Mouse (Mus musculus): ENCODE results near the gene Sox5. TPM values are rescaled to one million over a fixed set of nuclear protein-coding genes. Genes with fewer than 3 reads are reported as not detected.

Gene Sox5
- polyA plus RNA-seq, 1 experiment from 2014 or later: 25.8 TPM

DNA sequence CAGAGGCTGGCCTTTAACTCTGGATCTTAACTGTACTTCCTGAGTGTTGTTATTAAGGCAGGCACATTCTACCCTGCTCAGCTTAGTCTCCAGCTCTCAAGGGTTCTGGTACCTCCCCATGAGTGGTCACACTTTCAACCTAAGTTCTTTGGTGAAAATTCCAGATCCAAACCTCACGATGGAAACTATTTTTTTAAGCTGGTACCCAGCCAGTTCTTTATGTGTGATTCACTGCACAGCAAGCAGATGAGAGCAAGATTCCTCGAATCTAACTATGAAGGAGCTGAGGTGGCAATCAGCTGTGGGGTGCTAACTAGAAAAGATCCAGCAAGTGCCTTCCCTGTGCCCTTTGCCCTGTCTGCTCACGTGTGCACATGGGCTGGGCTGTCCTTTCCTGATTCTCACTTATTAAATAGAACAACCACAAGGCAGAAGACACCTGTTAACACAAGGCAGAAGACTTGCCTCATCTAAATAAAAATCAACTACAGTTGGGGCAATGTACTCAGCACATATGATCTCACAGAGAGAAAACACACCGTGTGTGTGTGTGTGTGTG lies 118.2 kb downstream of the Sox5 start:
- Histone ChIP-seq H3K9ac (ENCODE audit: low read length) (no peak overlapping the region), H3K36me3 (ENCODE audit: control insufficient read depth, insufficient read depth, low read length) (no peaks in the 10 kb centered on the region), H3K9me3 (replicated peaks; ENCODE audit: control insufficient read depth, low read length) (peaks cover 4% of the 10 kb centered on the region; the same call in 1 of the 2 replicates), H3K4me3 (replicated peaks; ENCODE audit: low read length) (no peak overlapping the region), H3K4me2 (ENCODE audit: low read depth, low read length) (no peak overlapping the region), H3K4me1 (ENCODE audit: control insufficient read depth, insufficient read depth, low read length) (no peaks in the 10 kb centered on the region; the same call in 1 of the 2 replicates), H3K27ac (ENCODE audit: low read length) (no peak overlapping the region), H3K27me3 (ENCODE audit: control insufficient read depth, insufficient read depth, low read length) (no peaks in the 10 kb centered on the region)
- ATAC-seq (ENCODE audit: insufficient read depth, low FRiP score): no peak
- 62% methylated on average over 4 of the region's 4 CpGs for WGBS

DNA sequence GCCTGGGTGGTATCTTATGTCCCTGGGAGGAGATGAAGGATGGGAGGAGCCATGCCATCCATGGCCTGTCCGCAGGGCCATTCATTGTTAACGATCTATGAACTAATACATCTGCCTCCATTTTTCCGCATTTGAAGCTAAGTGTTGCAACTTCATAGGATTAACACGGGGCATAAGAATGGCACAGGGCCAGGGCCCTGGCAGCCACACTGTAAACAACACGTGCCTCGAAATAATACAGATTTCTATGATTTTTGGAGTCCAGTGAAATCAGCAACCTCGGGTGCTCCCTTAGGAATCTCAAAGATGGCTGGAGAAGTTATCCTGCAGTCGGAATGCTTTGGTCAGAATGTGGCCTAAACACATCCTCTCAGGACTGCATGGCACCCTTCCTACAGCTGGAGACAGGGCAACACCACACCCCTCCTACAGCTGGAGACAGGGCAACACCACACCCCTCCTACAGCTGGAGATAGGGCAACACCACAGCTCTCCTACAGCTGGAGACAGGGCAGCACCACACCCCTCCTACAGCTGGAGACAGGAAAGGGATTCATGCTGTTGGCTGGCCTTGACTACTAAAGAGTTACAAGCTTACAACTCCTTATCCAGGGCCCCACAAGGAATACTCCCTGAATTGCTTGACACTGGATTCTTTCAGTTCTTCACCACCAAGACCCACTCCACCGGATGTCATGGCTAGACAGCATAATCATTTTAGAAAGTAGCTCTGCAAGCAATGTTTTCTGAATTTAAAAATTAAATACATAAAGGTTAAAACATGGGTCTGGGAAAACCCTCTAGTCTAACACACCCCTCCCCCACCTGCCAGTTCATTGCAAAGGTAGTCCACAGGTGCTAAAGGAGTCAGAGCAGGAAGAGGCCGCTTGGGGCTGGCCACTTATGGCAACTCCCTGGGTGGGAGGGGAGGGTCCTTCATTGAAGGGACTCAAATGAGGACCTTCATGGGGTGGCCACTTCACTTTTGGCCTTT lies 122.4 kb downstream of the Sox5 start:
- no peak overlapping the region for H3K9ac ChIP-seq (ENCODE audit: low read length)
- H3K36me3 ChIP-seq (ENCODE audit: control insufficient read depth, insufficient read depth, low read length): no peaks in the 10 kb centered on the region
- no peak overlapping the region for H3K4me3 ChIP-seq (replicated peaks; ENCODE audit: low read length)
- no peak overlapping the region for H3K4me2 ChIP-seq (ENCODE audit: low read depth, low read length)
- no peak overlapping the region for H3K27ac ChIP-seq (ENCODE audit: low read length)
- no peaks in the 10 kb centered on the region for H3K27me3 ChIP-seq (ENCODE audit: control insufficient read depth, insufficient read depth, low read length)
- H3K4me1 ChIP-seq (ENCODE audit: control insufficient read depth, insufficient read depth, low read length): no peaks in the 10 kb centered on the region; the same call in 1 of the 2 replicates
- ATAC-seq (ENCODE audit: insufficient read depth, low FRiP score): peak; percentile 25; the same call in 1 of the 2 replicates
- WGBS: 71% methylated on average over 10 of the region's 10 CpGs
- no peaks in the 10 kb centered on the region for H3K9me3 ChIP-seq (replicated peaks; ENCODE audit: control insufficient read depth, low read length)

DNA sequence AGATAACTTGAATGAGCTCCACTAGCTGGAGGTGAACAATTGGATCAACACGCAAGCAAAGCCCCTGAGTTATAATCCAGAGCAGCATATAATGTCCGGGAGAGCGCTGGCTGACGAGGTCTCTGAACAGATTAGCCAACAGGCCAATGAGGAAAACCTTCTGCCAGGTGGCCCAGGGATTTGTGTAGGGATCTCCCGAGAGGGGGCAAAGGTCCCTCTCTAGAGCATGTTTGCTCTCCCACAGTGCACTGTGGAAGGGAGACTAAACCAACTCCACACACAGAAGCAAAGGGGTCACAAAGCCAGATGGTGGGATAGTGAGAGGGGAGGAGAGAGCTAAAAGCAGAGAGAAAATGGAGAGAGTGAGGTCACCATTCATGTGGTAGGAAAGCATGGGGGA lies 128.9 kb downstream of the Sox5 start:
- Histone ChIP-seq H3K27me3 (ENCODE audit: control insufficient read depth, insufficient read depth, low read length) (no peaks in the 10 kb centered on the region), H3K9ac (ENCODE audit: low read length) (no peak overlapping the region), H3K4me3 (replicated peaks; ENCODE audit: low read length) (no peak overlapping the region), H3K9me3 (replicated peaks; ENCODE audit: control insufficient read depth, low read length) (no peaks in the 10 kb centered on the region), H3K27ac (ENCODE audit: low read length) (no peak overlapping the region), H3K4me2 (ENCODE audit: low read depth, low read length) (no peak overlapping the region), H3K36me3 (ENCODE audit: control insufficient read depth, insufficient read depth, low read length) (no peaks in the 10 kb centered on the region), H3K4me1 (ENCODE audit: control insufficient read depth, insufficient read depth, low read length) (peaks cover 9% of the 10 kb centered on the region)
- ATAC-seq (ENCODE audit: insufficient read depth, low FRiP score): no peak
- 63% methylated on average over 5 of the region's 5 CpGs for WGBS

DNA sequence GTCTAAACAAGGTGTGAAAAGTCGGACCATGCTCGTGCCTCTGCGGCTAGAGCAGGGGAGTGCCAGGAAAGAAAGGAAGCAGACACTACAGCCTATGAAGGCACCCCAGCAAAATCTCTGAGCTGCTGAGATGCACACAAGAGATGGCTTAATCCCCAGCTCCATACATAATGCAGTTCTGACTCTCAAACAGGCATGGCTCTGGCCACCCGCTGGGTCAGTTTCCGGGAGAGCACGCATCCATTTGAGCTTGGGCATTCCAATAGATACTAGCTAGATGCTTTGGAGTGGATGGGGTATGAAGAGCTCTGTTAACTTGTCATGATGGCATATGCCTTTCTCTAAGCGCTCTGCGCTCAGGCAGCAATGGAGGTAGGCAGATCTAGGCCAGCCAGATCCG lies 132.9 kb downstream of the Sox5 start:
- H3K4me2 ChIP-seq (ENCODE audit: low read depth, low read length): no peak overlapping the region
- H3K27ac ChIP-seq (ENCODE audit: low read length): no peak overlapping the region

DNA sequence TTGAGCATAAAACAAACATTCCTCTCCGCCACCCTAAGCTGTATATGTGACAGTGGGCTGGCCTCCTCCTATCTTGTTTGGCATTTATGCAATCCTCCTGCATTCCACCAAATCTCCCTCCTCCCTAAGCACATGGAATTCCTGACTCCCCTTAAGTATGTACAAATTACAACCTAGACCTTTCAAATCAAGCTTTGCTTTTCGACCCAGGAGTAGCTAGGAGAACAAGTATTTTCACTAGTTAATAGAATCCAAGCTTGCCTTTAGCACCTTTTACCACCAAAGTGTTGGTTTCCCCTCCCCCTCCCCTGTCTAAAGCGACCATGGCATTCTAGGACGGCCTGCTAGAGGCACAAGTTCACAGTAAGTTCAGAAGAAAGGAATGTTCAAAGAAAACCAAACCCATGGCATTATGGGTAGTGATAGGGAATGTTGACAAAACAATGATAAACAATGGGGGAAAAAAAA lies 133.6 kb downstream of the Sox5 start:
- H3K27me3 ChIP-seq (ENCODE audit: control insufficient read depth, insufficient read depth, low read length): no peaks in the 10 kb centered on the region
- H3K4me2 ChIP-seq (ENCODE audit: low read depth, low read length): no peak overlapping the region
- 16% methylated on average over 4 of the region's 4 CpGs for WGBS
- no peaks in the 10 kb centered on the region for H3K9me3 ChIP-seq (replicated peaks; ENCODE audit: control insufficient read depth, low read length)
- no peak overlapping the region for H3K9ac ChIP-seq (ENCODE audit: low read length)
- H3K4me3 ChIP-seq (replicated peaks; ENCODE audit: low read length): no peak overlapping the region
- H3K36me3 ChIP-seq (ENCODE audit: control insufficient read depth, insufficient read depth, low read length): no peaks in the 10 kb centered on the region
- no peak for ATAC-seq (ENCODE audit: insufficient read depth, low FRiP score)
- H3K27ac ChIP-seq (ENCODE audit: low read length): no peak overlapping the region
- peaks cover 15% of the 10 kb centered on the region for H3K4me1 ChIP-seq (ENCODE audit: control insufficient read depth, insufficient read depth, low read length)

More for the DNA sequence above, 132.9 kb downstream of the Sox5 start:
- ATAC-seq (ENCODE audit: insufficient read depth, low FRiP score): no peak
- Histone ChIP-seq H3K9me3 (replicated peaks; ENCODE audit: control insufficient read depth, low read length) (no peaks in the 10 kb centered on the region), H3K4me3 (replicated peaks; ENCODE audit: low read length) (no peak overlapping the region), H3K36me3 (ENCODE audit: control insufficient read depth, insufficient read depth, low read length) (no peaks in the 10 kb centered on the region), H3K9ac (ENCODE audit: low read length) (no peak overlapping the region; the same call in 1 of the 2 replicates), H3K27me3 (ENCODE audit: control insufficient read depth, insufficient read depth, low read length) (no peaks in the 10 kb centered on the region), H3K4me1 (ENCODE audit: control insufficient read depth, insufficient read depth, low read length) (peaks cover 14% of the 10 kb centered on the region)
- 57% methylated on average over 9 of the region's 9 CpGs for WGBS

DNA sequence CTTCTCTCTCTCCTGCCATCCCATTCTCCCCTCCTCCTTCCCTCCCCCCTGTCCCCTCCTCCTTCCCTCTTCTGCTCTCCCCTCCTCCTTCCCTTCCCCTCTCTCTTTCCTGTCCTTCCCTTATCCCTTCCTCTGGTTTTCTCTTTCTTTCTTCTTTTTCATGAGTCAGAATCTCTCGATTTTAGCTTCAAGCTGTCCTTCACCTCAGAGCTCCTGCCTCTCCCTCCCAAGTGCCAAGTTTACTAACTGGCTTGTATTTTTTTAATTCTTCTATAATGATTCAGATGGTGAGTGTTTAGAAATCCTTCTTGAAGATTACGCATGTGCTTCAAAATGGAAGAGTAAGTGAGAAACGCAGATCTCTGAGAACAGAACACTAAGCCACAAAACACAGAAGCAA lies 135.4 kb downstream of the Sox5 start:
- no peak overlapping the region for H3K4me3 ChIP-seq (replicated peaks; ENCODE audit: low read length)
- no peaks in the 10 kb centered on the region for H3K9me3 ChIP-seq (replicated peaks; ENCODE audit: control insufficient read depth, low read length)
- no peak overlapping the region for H3K9ac ChIP-seq (ENCODE audit: low read length)
- ATAC-seq (ENCODE audit: insufficient read depth, low FRiP score): no peak
- no peaks in the 10 kb centered on the region for H3K36me3 ChIP-seq (ENCODE audit: control insufficient read depth, insufficient read depth, low read length)
- H3K27ac ChIP-seq (ENCODE audit: low read length): no peak overlapping the region
- no peak overlapping the region for H3K4me2 ChIP-seq (ENCODE audit: low read depth, low read length)
- peaks cover 15% of the 10 kb centered on the region for H3K4me1 ChIP-seq (ENCODE audit: control insufficient read depth, insufficient read depth, low read length)
- no peaks in the 10 kb centered on the region for H3K27me3 ChIP-seq (ENCODE audit: control insufficient read depth, insufficient read depth, low read length)
- WGBS: 81% methylated on average over 3 of the region's 3 CpGs

DNA sequence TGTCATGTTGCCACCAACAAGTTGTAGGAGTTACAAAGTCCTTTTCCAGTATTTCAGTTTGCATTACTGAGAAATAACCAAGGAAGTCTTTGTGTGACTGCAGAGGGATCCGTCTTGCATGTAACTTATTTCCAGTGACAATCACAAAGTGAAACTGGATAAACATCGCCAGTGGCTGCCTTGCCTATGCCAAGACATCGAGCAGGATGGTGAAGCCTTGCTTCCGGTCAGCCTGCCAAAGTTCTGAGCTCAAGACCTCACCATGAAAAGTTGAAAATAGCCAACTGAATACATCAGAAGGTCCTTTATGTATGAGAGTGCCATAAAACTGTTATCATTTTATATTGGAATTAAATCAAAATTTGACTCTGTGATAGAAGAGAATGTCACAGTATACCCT lies 136.0 kb downstream of the Sox5 start:
- Histone ChIP-seq H3K4me3 (replicated peaks; ENCODE audit: low read length) (no peak overlapping the region), H3K9ac (ENCODE audit: low read length) (no peak overlapping the region), H3K4me1 (ENCODE audit: control insufficient read depth, insufficient read depth, low read length) (peaks cover 15% of the 10 kb centered on the region), H3K36me3 (ENCODE audit: control insufficient read depth, insufficient read depth, low read length) (no peaks in the 10 kb centered on the region), H3K27ac (ENCODE audit: low read length) (no peak overlapping the region), H3K9me3 (replicated peaks; ENCODE audit: control insufficient read depth, low read length) (no peaks in the 10 kb centered on the region), H3K27me3 (ENCODE audit: control insufficient read depth, insufficient read depth, low read length) (no peaks in the 10 kb centered on the region), H3K4me2 (ENCODE audit: low read depth, low read length) (no peak overlapping the region)
- WGBS: 85% methylated on average over 4 of the region's 4 CpGs
- ATAC-seq (ENCODE audit: insufficient read depth, low FRiP score): no peak

DNA sequence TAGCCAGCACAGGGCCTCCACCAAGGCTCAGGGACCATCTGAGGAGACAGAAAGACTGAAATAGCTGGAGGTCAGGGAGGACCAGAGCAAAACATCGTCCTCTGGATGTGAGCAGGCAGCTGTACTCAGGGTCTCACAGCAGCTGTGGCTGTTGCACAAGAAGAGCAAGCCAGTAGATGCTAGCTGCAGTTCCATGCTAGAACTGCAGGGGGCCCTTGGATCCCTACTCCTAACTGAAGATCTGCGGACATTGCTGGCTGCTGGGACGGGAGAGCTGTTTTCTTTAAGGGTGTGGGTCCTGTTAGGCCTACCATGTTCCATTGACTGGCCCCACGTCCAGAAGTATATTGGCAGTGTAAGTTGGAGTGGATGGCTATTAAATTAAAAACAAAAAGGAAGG lies 137.1 kb downstream of the Sox5 start:
- Histone ChIP-seq H3K9me3 (replicated peaks; ENCODE audit: control insufficient read depth, low read length) (no peaks in the 10 kb centered on the region), H3K4me1 (ENCODE audit: control insufficient read depth, insufficient read depth, low read length) (peaks cover 15% of the 10 kb centered on the region), H3K27me3 (ENCODE audit: control insufficient read depth, insufficient read depth, low read length) (no peaks in the 10 kb centered on the region), H3K36me3 (ENCODE audit: control insufficient read depth, insufficient read depth, low read length) (no peaks in the 10 kb centered on the region), H3K9ac (ENCODE audit: low read length) (no peak overlapping the region), H3K4me3 (replicated peaks; ENCODE audit: low read length) (no peak overlapping the region), H3K4me2 (ENCODE audit: low read depth, low read length) (no peak overlapping the region), H3K27ac (ENCODE audit: low read length) (no peak overlapping the region)
- no peak for ATAC-seq (ENCODE audit: insufficient read depth, low FRiP score)
- WGBS: 52% methylated on average over 4 of the region's 4 CpGs

DNA sequence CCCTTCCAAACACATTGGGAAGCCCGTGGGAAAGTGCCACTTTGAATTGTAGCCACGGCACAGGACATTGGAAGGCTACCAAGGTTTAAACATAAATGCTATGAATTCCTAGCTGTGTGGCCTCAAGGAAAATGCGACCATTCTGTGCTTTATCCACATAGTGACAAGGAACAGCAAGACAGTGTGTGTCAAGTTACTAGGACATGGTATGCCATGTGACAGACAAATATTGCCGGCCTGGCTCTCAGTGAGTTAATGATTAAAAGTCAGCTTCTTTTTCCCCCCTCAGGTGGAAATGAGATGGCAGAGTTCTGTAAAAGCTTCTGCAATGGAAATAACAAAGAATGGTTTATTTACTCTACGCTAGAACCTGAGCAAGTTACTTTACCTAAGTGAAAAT lies 138.2 kb downstream of the Sox5 start:
- no peak overlapping the region for H3K9ac ChIP-seq (ENCODE audit: low read length)
- peaks cover 12% of the 10 kb centered on the region for H3K4me1 ChIP-seq (ENCODE audit: control insufficient read depth, insufficient read depth, low read length)
- H3K4me3 ChIP-seq (replicated peaks; ENCODE audit: low read length): no peak overlapping the region
- ATAC-seq (ENCODE audit: insufficient read depth, low FRiP score): no peak
- H3K36me3 ChIP-seq (ENCODE audit: control insufficient read depth, insufficient read depth, low read length): no peaks in the 10 kb centered on the region
- 58% methylated on average over 5 of the region's 5 CpGs for WGBS
- H3K27ac ChIP-seq (ENCODE audit: low read length): no peak overlapping the region
- H3K27me3 ChIP-seq (ENCODE audit: control insufficient read depth, insufficient read depth, low read length): no peaks in the 10 kb centered on the region
- no peaks in the 10 kb centered on the region for H3K9me3 ChIP-seq (replicated peaks; ENCODE audit: control insufficient read depth, low read length)
- no peak overlapping the region for H3K4me2 ChIP-seq (ENCODE audit: low read depth, low read length)

Data from stomach, embryonic 16.5 days (tissue).